Mouse (Mus musculus) midbrain, embryonic 12.5 days (tissue): ENCODE measurements at regions not wholly inside any gene's neighbourhood (a gene's known extent, or its start where the extent isn't known, plus 50 kb on each side); places are given as distances from the start of the nearest gene placed in this dataset.

ENCODE experiments used
- ATAC-seq: fragments of 200-750 bp; cut with Nextera tagmentation; 2 replicates; pipeline ENCODE4 v1.8.0; 2017; ENCODE audit warnings: low read depth, moderate TSS enrichment, moderate library complexity; ENCODE audit not compliant: low FRiP score
- H3K27ac ChIP-seq: fragments of 300-500 bp; sonication (generic); replicated peaks from 2 replicates; pipeline ENCODE4 v1.5.1; 2016; ENCODE audit warnings: mild to moderate bottlenecking
- H3K27me3 ChIP-seq: fragments of 300-500 bp; sonication (generic); 2 replicates; pipeline ENCODE4 v1.6.1; 2016; ENCODE audit warnings: mild to moderate bottlenecking
- H3K36me3 ChIP-seq: fragments of 300-500 bp; sonication (generic); 2 replicates; pipeline ENCODE4 v1.6.1; 2016
- H3K4me1 ChIP-seq: fragments of 300-500 bp; sonication (generic); 2 replicates; pipeline ENCODE4 v1.6.1; 2016
- H3K4me2 ChIP-seq: fragments of 300-500 bp; sonication (generic); replicated peaks from 2 replicates; pipeline ENCODE4 v1.6.1; 2016; ENCODE audit warnings: mild to moderate bottlenecking, moderate library complexity
- H3K4me3 ChIP-seq: fragments of 300-500 bp; sonication (generic); 2 replicates; pipeline ENCODE4 v1.5.1; 2016; ENCODE audit warnings: mild to moderate bottlenecking
- H3K9ac ChIP-seq: fragments of 300-500 bp; sonication (generic); replicated peaks from 2 replicates; pipeline ENCODE4 v1.6.1; 2016; ENCODE audit warnings: mild to moderate bottlenecking, moderate library complexity
- H3K9me3 ChIP-seq: fragments of 300-500 bp; sonication (generic); 2 replicates; pipeline ENCODE4 v1.6.1; 2016; ENCODE audit warnings: mild to moderate bottlenecking
- WGBS: fragments of 180-500 bp; shearing (Covaris S2); methylation state at CpG from one replicate; pipeline ENCODE4 v1.1.7; 2016; 5-methylcytosine and 5-hydroxymethylcytosine counted together

GRCm38 (mm10) chr14:80083724-80084123 lies 99.8 kb downstream of the Olfm4 start:
- Histone ChIP-seq H3K36me3 (no peaks in the 10 kb centered on the region), H3K27ac (no peak overlapping the region), H3K4me2 (no peak overlapping the region), H3K4me1 (no peaks in the 10 kb centered on the region), H3K9ac (no peak overlapping the region), H3K9me3 (0 out of 2 replicates have a peak, but pooled peaks cover 6% of the 10 kb centered on the region), H3K27me3 (no peaks in the 10 kb centered on the region), H3K4me3 (no peak overlapping the region)
- no peak for ATAC-seq
- 59% methylated on average over 3 of the region's 3 CpGs for WGBS

- ATAC-seq, result no peak
- no peak overlapping the region for H3K27ac ChIP-seq
Measured at GRCm38 (mm10) chr14:80097238-80097637, 113.4 kb downstream of the Olfm4 start.

GRCm38 (mm10) chr14:80113115-80113687 lies 129.3 kb downstream of the Olfm4 start:
- H3K9ac ChIP-seq, result no peak overlapping the region
- no peaks in the 10 kb centered on the region for H3K9me3 ChIP-seq
- no peak overlapping the region for H3K4me3 ChIP-seq
- ATAC-seq, result peak; percentile 78
- no peak overlapping the region for H3K4me2 ChIP-seq
- H3K27me3 ChIP-seq, result no peaks in the 10 kb centered on the region
- WGBS, result 79% methylated on average over 6 of the region's 6 CpGs
- no peaks in the 10 kb centered on the region for H3K36me3 ChIP-seq
- no peak overlapping the region for H3K27ac ChIP-seq
- no peaks in the 10 kb centered on the region for H3K4me1 ChIP-seq

More at GRCm38 (mm10) chr14:80097238-80097637, 113.4 kb downstream of the Olfm4 start:
- Histone ChIP-seq H3K27me3 (no peaks in the 10 kb centered on the region), H3K4me1 (peaks cover 3% of the 10 kb centered on the region; the same call in 1 of the 2 replicates), H3K4me2 (no peak overlapping the region), H3K9me3 (no peaks in the 10 kb centered on the region), H3K36me3 (no peaks in the 10 kb centered on the region), H3K4me3 (no peak overlapping the region), H3K9ac (no peak overlapping the region)
- 26% methylated on average over 1 of the region's 1 CpGs for WGBS

GRCm38 (mm10) chr14:80114326-80114725 lies 130.4 kb downstream of the Olfm4 start:
- Histone ChIP-seq H3K27ac (no peak overlapping the region), H3K4me3 (no peak overlapping the region), H3K9me3 (no peaks in the 10 kb centered on the region), H3K27me3 (no peaks in the 10 kb centered on the region), H3K4me1 (no peaks in the 10 kb centered on the region), H3K9ac (no peak overlapping the region), H3K4me2 (no peak overlapping the region), H3K36me3 (no peaks in the 10 kb centered on the region)
- ATAC-seq, result no peak

- Histone ChIP-seq H3K27ac (no peak overlapping the region), H3K27me3 (no peaks in the 10 kb centered on the region), H3K4me1 (no peaks in the 10 kb centered on the region), H3K4me3 (no peak overlapping the region), H3K4me2 (no peak overlapping the region), H3K36me3 (no peaks in the 10 kb centered on the region), H3K9me3 (no peaks in the 10 kb centered on the region), H3K9ac (no peak overlapping the region)
- no peak for ATAC-seq
- 87% methylated on average over 4 of the region's 4 CpGs for WGBS
Measured at GRCm38 (mm10) chr14:80125156-80125555, 141.3 kb downstream of the Olfm4 start.

GRCm38 (mm10) chr14:80128181-80128580 lies 144.3 kb downstream of the Olfm4 start:
- Histone ChIP-seq H3K27me3 (no peaks in the 10 kb centered on the region), H3K9me3 (no peaks in the 10 kb centered on the region), H3K4me1 (no peaks in the 10 kb centered on the region), H3K27ac (no peak overlapping the region), H3K36me3 (no peaks in the 10 kb centered on the region), H3K4me2 (no peak overlapping the region), H3K9ac (no peak overlapping the region), H3K4me3 (no peak overlapping the region)
- 92% methylated on average over 2 of the region's 2 CpGs for WGBS
- ATAC-seq, result no peak

- peak overlapping the region; percentile 56 for H3K27ac ChIP-seq
Measured at GRCm38 (mm10) chr14:80137541-80137940, 153.7 kb downstream of the Olfm4 start.

GRCm38 (mm10) chr14:80138991-80139791 lies 155.3 kb downstream of the Olfm4 start:
- H3K4me2 ChIP-seq, result no peak overlapping the region; the same call in 1 of the 2 replicates
- peak overlapping the region; percentile 82 for H3K27ac ChIP-seq
- WGBS, result 8% methylated on average over 6 of the region's 6 CpGs
- no peak overlapping the region for H3K4me3 ChIP-seq
- H3K4me1 ChIP-seq, result peaks cover 26% of the 10 kb centered on the region
- no peaks in the 10 kb centered on the region for H3K27me3 ChIP-seq
- no peak overlapping the region for H3K9ac ChIP-seq
- ATAC-seq, result peak; percentile 88
- H3K36me3 ChIP-seq, result no peaks in the 10 kb centered on the region
- no peaks in the 10 kb centered on the region for H3K9me3 ChIP-seq

More at GRCm38 (mm10) chr14:80137541-80137940, 153.7 kb downstream of the Olfm4 start:
- Histone ChIP-seq H3K4me2 (no peak overlapping the region), H3K9ac (no peak overlapping the region), H3K4me1 (peaks cover 26% of the 10 kb centered on the region), H3K9me3 (no peaks in the 10 kb centered on the region), H3K4me3 (no peak overlapping the region), H3K27me3 (no peaks in the 10 kb centered on the region), H3K36me3 (no peaks in the 10 kb centered on the region)
- 32% methylated on average over 5 of the region's 5 CpGs for WGBS
- ATAC-seq, result no peak

- Histone ChIP-seq H3K36me3 (no peaks in the 10 kb centered on the region), H3K9me3 (no peaks in the 10 kb centered on the region), H3K4me1 (no peaks in the 10 kb centered on the region), H3K4me2 (no peak overlapping the region), H3K4me3 (no peak overlapping the region), H3K27ac (no peak overlapping the region), H3K9ac (no peak overlapping the region), H3K27me3 (no peaks in the 10 kb centered on the region)
- no peak for ATAC-seq
- 48% methylated on average over 6 of the region's 6 CpGs for WGBS
Measured at GRCm38 (mm10) chr14:80157002-80157401, 173.1 kb downstream of the Olfm4 start.

GRCm38 (mm10) chr14:80169211-80169610 lies 185.3 kb downstream of the Olfm4 start:
- Histone ChIP-seq H3K27me3 (peaks cover 7% of the 10 kb centered on the region; the same call in 1 of the 2 replicates), H3K36me3 (no peaks in the 10 kb centered on the region), H3K9ac (no peak overlapping the region), H3K4me2 (no peak overlapping the region), H3K27ac (no peak overlapping the region), H3K4me3 (no peak overlapping the region), H3K9me3 (no peaks in the 10 kb centered on the region), H3K4me1 (peaks cover 24% of the 10 kb centered on the region)
- WGBS, result 0% methylated on average over 1 of the region's 1 CpGs
- no peak for ATAC-seq

GRCm38 (mm10) chr14:80170450-80171180 lies 186.7 kb downstream of the Olfm4 start:
- Histone ChIP-seq H3K9me3 (no peaks in the 10 kb centered on the region), H3K27me3 (peaks cover 7% of the 10 kb centered on the region; the same call in 1 of the 2 replicates), H3K27ac (peak overlapping the region; percentile 7; the same call in 1 of the 2 replicates), H3K4me2 (peak overlapping the region; percentile 24; the same call in 1 of the 2 replicates), H3K4me3 (no peak overlapping the region), H3K4me1 (peaks cover 24% of the 10 kb centered on the region), H3K9ac (no peak overlapping the region), H3K36me3 (no peaks in the 10 kb centered on the region)
- WGBS, result 2% methylated on average over 11 of the region's 11 CpGs
- peak; percentile 84 for ATAC-seq
